Mouse (Mus musculus) midbrain, embryonic 13.5 days (tissue): Measurements from ENCODE around the gene Mstn. TPM values are rescaled to one million over a fixed set of nuclear protein-coding genes. Genes with fewer than 3 reads are reported as not detected.

Source experiments
- ATAC-seq: fragments of 200-750 bp; cut with Nextera tagmentation; 2 replicates; pipeline ENCODE4 v1.8.0; 2017; ENCODE audit warnings: mild to moderate bottlenecking, moderate TSS enrichment, moderate library complexity
- H3K27ac ChIP-seq: fragments of 300-500 bp; sonication (generic); 2 replicates; pipeline ENCODE4 v1.5.1; 2015; ENCODE audit warnings: inconsistent platforms, mild to moderate bottlenecking, moderate library complexity
- H3K27me3 ChIP-seq: fragments of 300-500 bp; sonication (generic); 2 replicates; pipeline ENCODE4 v1.6.1; 2015; ENCODE audit warnings: mild to moderate bottlenecking, inconsistent platforms
- H3K36me3 ChIP-seq: fragments of 300-500 bp; sonication (generic); 2 replicates; pipeline ENCODE4 v1.6.1; 2015; ENCODE audit warnings: mild to moderate bottlenecking, inconsistent platforms
- H3K4me1 ChIP-seq: fragments of 300-500 bp; sonication (generic); replicated peaks from 2 replicates; pipeline ENCODE4 v1.6.1; 2015; ENCODE audit warnings: inconsistent platforms
- H3K4me2 ChIP-seq: fragments of 300-500 bp; sonication (generic); replicated peaks from 2 replicates; pipeline ENCODE4 v1.6.1; 2015; ENCODE audit warnings: moderate library complexity, mild to moderate bottlenecking, inconsistent platforms
- H3K4me3 ChIP-seq: fragments of 300-500 bp; sonication (generic); replicated peaks from 2 replicates; pipeline ENCODE4 v1.5.1; 2015; ENCODE audit warnings: mild to moderate bottlenecking, inconsistent platforms
- H3K9ac ChIP-seq: fragments of 300-500 bp; sonication (generic); replicated peaks from 2 replicates; pipeline ENCODE4 v1.6.1; 2015; ENCODE audit warnings: mild to moderate bottlenecking, inconsistent platforms
- H3K9me3 ChIP-seq: fragments of 300-500 bp; sonication (generic); 2 replicates; pipeline ENCODE4 v1.6.1; 2016; ENCODE audit warnings: mild to moderate bottlenecking, inconsistent platforms
- WGBS: fragments of 180-500 bp; shearing (Covaris S2); methylation state at CpG from one replicate; pipeline ENCODE4 v1.1.7; 2015; 5-methylcytosine and 5-hydroxymethylcytosine counted together
- polyA plus RNA-seq: library from polyadenylated mRNA; unstranded; fragments of >200 nt; fragmentation: Nextera tagmentation; extraction: Ambion mirVana; gene quantifications from 2 replicates; pipeline ENCODE4 v1.2.1, GENCODE M21; 2015

Gene Mstn
- polyA plus RNA-seq: 0.24 and 0.31 TPM in 2 replicates

GRCm38 (mm10) chr1:53061340-53061739 lies at the start of gene Mstn:
Gene Mstn (plus strand): TSS chr1:53061640.
- Histone ChIP-seq H3K36me3 (no peaks in the 10 kb centered on the region), H3K27ac (no peak within 1 kb of the TSS; the same call in 1 of the 2 replicates), H3K9me3 (no peaks in the 10 kb centered on the region), H3K27me3 (no peaks in the 10 kb centered on the region), H3K4me2 (peak within 1 kb of the TSS; percentile 5; the same call in 1 of the 2 replicates), H3K9ac (0 out of 2 replicates have a peak within 1 kb of the TSS, but pooled peaks have one; percentile 28), H3K4me3 (no peak within 1 kb of the TSS), H3K4me1 (peaks cover 18% of the 10 kb centered on the region)
- WGBS: 62% methylated on average over 6 of the region's 6 CpGs
- no peak for ATAC-seq

GRCm38 (mm10) chr1:53014716-53015115 lies 46.7 kb upstream of the Mstn start:
- Histone ChIP-seq H3K9me3 (no peaks in the 10 kb centered on the region), H3K4me1 (no peaks in the 10 kb centered on the region), H3K4me3 (no peak overlapping the region), H3K27me3 (no peaks in the 10 kb centered on the region), H3K4me2 (no peak overlapping the region), H3K9ac (no peak overlapping the region), H3K27ac (no peak overlapping the region), H3K36me3 (no peaks in the 10 kb centered on the region)
- no peak for ATAC-seq
- WGBS: 94% methylated on average over 6 of the region's 6 CpGs

GRCm38 (mm10) chr1:53015606-53016005 lies 45.8 kb upstream of the Mstn start:
- ATAC-seq: no peak
- WGBS: 58% methylated on average over 5 of the region's 5 CpGs
- no peak overlapping the region for H3K9ac ChIP-seq
- H3K4me1 ChIP-seq: no peaks in the 10 kb centered on the region
- no peak overlapping the region for H3K27ac ChIP-seq
- no peaks in the 10 kb centered on the region for H3K27me3 ChIP-seq
- H3K36me3 ChIP-seq: no peaks in the 10 kb centered on the region
- H3K9me3 ChIP-seq: no peaks in the 10 kb centered on the region
- H3K4me2 ChIP-seq: no peak overlapping the region
- H3K4me3 ChIP-seq: no peak overlapping the region

DNA sequence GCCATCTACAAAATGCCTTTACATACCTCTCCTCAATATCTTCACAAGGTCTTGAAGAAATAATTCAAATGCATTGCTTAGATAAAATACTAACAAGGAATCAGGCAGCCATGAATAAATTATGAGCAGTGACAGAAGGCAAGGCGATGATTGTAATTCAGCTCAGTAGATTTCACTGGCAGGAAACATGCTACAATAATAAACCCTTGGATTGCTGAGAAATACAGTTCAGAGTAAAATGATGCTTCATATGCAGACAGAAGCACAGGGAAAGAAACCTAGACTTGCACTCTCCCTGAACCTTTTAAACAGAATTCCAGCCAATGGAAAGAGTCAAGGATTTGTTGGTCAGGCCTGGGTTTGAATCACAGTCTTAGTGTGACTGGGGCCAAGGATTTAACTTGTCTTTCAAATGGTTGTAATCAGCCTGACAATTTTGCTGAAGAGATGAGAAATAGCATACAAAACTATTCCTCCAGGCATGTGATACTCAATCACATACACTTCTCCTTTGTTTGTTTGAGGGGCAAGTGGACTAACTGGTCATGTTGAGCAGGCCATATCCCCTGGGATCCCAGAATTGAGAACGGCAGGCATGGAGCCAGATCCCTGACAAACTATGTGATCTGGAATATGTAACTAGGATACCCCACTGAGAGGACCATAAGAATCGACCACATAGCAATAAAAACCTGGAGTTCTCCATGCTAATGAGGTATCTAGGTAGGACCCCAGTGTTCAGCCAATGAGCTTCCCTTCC lies 42.5 kb upstream of the Mstn start:
- H3K4me1 ChIP-seq: no peaks in the 10 kb centered on the region
- no peak for ATAC-seq
- no peak overlapping the region for H3K9ac ChIP-seq
- 68% methylated on average over 3 of the region's 3 CpGs for WGBS
- peak overlapping the region; percentile 35; the same call in 1 of the 2 replicates for H3K27ac ChIP-seq
- no peaks in the 10 kb centered on the region for H3K9me3 ChIP-seq
- no peaks in the 10 kb centered on the region for H3K36me3 ChIP-seq
- H3K27me3 ChIP-seq: no peaks in the 10 kb centered on the region
- no peak overlapping the region for H3K4me2 ChIP-seq
- H3K4me3 ChIP-seq: no peak overlapping the region

DNA sequence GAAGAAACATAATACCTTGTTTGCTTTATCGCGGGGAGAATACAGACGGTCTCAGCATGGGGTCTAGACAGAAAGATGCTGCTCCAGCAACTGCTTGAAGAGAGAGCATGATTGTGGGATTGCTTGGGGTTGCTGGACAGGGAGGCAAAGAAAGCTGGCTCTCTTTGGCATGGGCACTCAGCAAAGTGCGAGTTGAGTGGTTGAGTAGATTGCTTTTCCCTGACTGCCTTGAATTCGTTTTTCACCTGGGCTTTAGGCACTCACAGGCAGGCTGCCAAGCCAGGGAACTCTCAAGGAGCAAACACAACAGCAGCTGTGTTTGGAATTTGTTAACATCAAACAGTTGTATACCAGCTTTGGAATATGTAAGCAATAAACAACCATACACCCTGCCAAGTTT lies 41.4 kb upstream of the Mstn start, which contains the start of gene 1700019D03Rik:
Gene 1700019D03Rik, minus strand, starts transcription at position 101 of the 400 bp plus-strand sequence.
- Histone ChIP-seq H3K36me3 (no peaks in the 10 kb centered on the region), H3K9ac (no peak within 1 kb of the TSS), H3K27ac (peak within 1 kb of the TSS; percentile 35; the same call in 1 of the 2 replicates), H3K4me1 (no peaks in the 10 kb centered on the region), H3K4me3 (no peak within 1 kb of the TSS), H3K4me2 (no peak within 1 kb of the TSS), H3K9me3 (no peaks in the 10 kb centered on the region), H3K27me3 (no peaks in the 10 kb centered on the region)
- WGBS: 73% methylated on average over 5 of the region's 5 CpGs
- no peak for ATAC-seq

- Histone ChIP-seq H3K4me3 (no peak overlapping the region), H3K4me2 (no peak overlapping the region), H3K36me3 (no peaks in the 10 kb centered on the region), H3K4me1 (no peaks in the 10 kb centered on the region), H3K9me3 (no peaks in the 10 kb centered on the region), H3K27ac (no peak overlapping the region), H3K9ac (no peak overlapping the region), H3K27me3 (no peaks in the 10 kb centered on the region)
- no peak for ATAC-seq
These were observed 28.9 kb upstream of the Mstn start for GRCm38 (mm10) chr1:53032550-53032949.

DNA sequence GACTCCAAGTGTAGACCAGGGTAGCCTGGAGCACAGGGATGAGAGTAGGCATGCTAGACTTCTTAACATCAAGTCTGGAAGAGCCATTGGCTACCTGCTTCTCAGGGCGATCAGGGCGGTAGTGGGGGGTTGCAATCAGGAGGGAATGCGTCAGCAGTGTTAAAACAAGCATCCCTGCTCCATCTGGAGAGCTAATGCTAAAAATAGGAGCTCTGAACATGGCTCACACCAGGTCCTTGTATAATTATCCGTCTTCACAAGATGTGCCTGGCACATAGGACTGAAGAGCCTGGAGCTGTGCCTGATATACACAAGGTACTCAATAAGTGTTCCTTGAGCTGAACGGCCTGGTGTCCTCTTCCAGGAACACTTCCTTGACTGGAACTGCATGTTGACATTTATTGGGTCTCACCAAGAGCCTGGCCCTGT lies 24.0 kb upstream of the Mstn start:
- Histone ChIP-seq H3K27me3 (no peaks in the 10 kb centered on the region), H3K4me2 (no peak overlapping the region), H3K27ac (no peak overlapping the region), H3K9ac (no peak overlapping the region), H3K4me3 (no peak overlapping the region), H3K36me3 (no peaks in the 10 kb centered on the region), H3K4me1 (no peaks in the 10 kb centered on the region), H3K9me3 (no peaks in the 10 kb centered on the region)
- no peak for ATAC-seq
- WGBS: 94% methylated on average over 5 of the region's 5 CpGs

DNA sequence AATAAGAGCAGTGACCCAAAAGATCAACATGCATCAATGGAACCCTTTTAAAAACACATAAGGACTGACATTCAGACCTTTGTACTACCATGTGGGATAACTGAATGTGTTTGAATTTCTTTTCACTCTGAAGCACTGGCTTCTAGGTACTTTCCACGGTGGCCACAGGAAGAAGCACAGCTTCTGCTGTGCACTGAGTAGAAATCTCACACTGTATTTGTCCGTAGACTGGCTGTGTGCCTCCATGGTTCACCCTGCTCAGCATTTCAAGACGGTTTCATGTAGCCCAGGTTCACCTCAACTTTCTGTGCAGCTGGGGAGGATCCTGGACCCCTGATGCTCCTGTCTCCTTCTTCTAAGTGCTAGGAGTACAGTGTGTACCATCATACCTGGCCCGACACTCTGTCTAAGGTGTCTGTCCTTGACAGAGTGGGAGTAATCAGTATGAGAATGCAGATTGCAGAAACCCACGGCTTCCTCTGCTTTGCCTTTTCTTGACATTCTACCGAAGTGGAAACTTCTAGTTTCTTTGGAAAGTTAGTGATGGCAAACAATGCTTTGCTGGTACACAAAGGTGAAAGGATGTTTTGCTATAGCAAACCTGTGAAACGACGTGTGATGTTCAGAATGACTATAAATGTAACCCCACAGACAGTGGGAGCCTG lies 11.5 kb upstream of the Mstn start:
- H3K9me3 ChIP-seq: no peaks in the 10 kb centered on the region
- ATAC-seq: no peak
- WGBS: 86% methylated on average over 8 of the region's 8 CpGs
- H3K4me1 ChIP-seq: no peaks in the 10 kb centered on the region
- no peak overlapping the region for H3K4me3 ChIP-seq
- H3K27ac ChIP-seq: no peak overlapping the region
- no peak overlapping the region for H3K9ac ChIP-seq
- H3K4me2 ChIP-seq: no peak overlapping the region
- H3K36me3 ChIP-seq: no peaks in the 10 kb centered on the region
- no peaks in the 10 kb centered on the region for H3K27me3 ChIP-seq

DNA sequence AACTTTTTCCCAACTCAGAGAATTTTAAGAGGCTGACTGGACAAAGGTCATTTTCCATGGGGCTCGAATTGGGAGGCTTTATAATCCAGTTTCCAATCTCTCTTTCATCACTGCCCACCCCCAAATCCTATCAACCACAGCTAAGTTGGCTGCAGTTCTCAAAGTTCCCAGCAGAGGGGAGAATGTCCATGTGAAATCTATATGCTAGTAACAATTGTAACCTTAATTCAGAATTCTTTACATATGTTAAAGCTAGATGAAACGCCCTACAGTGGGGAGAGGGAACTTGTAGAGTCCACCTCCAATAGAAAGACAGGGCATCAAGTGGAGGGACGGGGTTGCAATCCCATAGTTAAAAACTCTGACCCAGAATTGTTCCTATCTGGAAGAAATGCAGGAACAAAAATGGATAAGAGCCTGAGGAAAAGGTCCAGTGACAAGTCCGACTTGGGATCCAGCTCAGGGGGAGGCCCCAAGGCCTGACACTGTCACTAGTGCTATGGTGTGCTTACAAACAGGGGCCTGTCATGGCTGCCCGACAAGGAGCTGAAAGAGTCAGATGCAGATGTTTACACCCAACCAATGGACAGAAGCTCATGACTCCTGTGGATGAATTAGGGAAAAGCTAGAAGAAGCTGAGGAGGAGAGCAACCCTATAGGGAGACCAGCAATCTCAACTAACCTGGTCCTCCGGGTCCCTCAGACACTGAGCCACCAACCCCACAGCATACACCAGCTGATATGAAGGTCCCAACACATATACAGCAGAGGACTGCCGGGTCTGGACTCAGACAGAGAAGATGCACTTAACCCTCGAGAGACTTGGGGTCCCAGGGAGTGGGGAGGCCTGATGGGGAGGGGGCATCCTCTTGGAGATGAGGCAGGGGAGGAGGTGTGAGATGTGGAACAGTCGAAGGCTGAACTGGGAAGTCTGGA lies 8.1 kb upstream of the Mstn start:
- ATAC-seq: 0 out of 2 replicates have a peak, but pooled peaks have one; percentile 56
- no peaks in the 10 kb centered on the region for H3K36me3 ChIP-seq
- no peak overlapping the region for H3K4me3 ChIP-seq
- no peak overlapping the region for H3K4me2 ChIP-seq
- no peaks in the 10 kb centered on the region for H3K27me3 ChIP-seq
- H3K9ac ChIP-seq: no peak overlapping the region
- H3K27ac ChIP-seq: no peak overlapping the region
- no peaks in the 10 kb centered on the region for H3K9me3 ChIP-seq
- H3K4me1 ChIP-seq: no peaks in the 10 kb centered on the region
- 48% methylated on average over 9 of the region's 9 CpGs for WGBS

DNA sequence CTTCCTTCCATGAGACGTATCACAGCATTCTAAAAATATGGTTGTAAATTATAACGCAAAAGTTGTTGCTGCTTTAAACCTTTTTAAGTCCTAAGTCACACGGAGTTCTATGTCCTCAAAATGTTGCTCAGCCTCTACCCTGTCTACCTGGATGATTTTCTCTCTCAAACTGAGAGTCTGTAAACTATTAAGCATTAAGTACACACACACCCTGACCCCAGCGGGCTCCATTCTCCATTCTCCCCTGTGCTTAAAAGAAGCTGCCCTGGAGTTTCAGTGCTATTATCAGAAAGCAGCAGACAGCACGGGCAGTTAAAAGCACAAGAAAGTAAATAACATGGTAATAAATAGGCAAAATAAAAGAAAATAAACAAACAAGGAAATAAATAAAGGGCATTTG lies 2.3 kb upstream of the Mstn start:
- Histone ChIP-seq H3K4me1 (peaks cover 18% of the 10 kb centered on the region), H3K4me3 (no peak overlapping the region), H3K27ac (no peak overlapping the region), H3K9me3 (no peaks in the 10 kb centered on the region), H3K36me3 (no peaks in the 10 kb centered on the region), H3K27me3 (no peaks in the 10 kb centered on the region), H3K9ac (no peak overlapping the region), H3K4me2 (no peak overlapping the region)
- WGBS: 85% methylated on average over 5 of the region's 5 CpGs
- no peak for ATAC-seq

DNA sequence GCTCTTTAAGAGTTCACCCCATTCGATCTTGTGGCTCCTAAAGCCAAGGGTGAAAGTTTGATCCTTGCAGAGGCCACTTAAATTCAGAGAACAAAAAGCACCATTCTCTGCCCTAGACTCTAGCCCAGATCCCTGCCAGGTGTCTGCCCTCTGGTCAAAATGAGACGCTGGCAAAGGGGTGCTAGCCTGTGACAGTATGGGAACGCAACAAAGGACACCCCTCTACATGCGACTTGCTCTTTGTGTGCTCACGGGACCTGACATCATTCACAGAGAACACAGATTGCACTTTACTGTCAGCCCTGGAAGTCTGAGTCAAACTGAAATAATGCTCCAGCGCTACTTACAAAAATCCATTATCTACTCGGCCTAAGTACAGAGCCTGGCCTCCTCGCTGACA lies 941 bp upstream of the Mstn start:
- no peak overlapping the region for H3K4me3 ChIP-seq
- 0 out of 2 replicates have a peak overlapping the region, but pooled peaks have one; percentile 28 for H3K9ac ChIP-seq
- H3K4me2 ChIP-seq: 0 out of 2 replicates have a peak overlapping the region, but pooled peaks have one; percentile 5
- H3K27ac ChIP-seq: no peak overlapping the region; the same call in 1 of the 2 replicates
- no peaks in the 10 kb centered on the region for H3K9me3 ChIP-seq
- 36% methylated on average over 8 of the region's 8 CpGs for WGBS
- ATAC-seq: peak; percentile 59
- no peaks in the 10 kb centered on the region for H3K27me3 ChIP-seq
- H3K36me3 ChIP-seq: no peaks in the 10 kb centered on the region
- H3K4me1 ChIP-seq: peaks cover 18% of the 10 kb centered on the region
